In the genomic region with DNA sequence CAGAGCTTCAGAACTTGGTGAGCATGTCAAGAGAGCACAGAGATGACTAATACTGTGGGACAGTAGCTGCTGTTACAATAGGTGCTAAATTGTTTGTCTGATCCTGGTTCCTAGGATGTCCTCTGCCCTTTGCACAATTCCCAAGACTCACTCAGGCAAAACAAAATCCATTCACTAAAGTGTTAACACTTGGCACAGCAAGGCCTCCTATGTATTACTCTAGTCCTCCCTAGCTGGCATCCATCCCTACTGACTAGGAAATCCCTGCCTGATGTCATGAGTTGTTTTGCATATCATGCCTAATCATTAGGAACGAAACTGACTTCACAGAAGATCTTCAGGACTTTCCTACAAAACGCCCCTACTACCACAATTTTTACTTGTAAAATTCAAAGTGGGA, we compare ENCODE assay signal across 21 mouse cellular contexts.
DNase-seq lines count a peak whose midpoint lies in the region; ATAC-seq lines count a peak whose summit lies in the region.
"Had no signal": no experiment of that assay in that cellular context is flagged by ENCODE, and none has a peak within 500 bp of the region (broad histone marks: within the 10 kb centered on the region; RNA-seq: fewer than 3 reads in every experiment).

No protein-coding gene starts in this region.

- H3K9me3 ChIP-seq in heart, embryonic 10.5 days, result no peaks in the 10 kb centered on the region
- H3K9me3 ChIP-seq in hindbrain, embryonic 11.5 days (ENCODE audit: control insufficient read depth, low read length), result no peaks in the 10 kb centered on the region
- H3K9me3 ChIP-seq: hindbrain, embryonic 13.5 days; neural tube, embryonic 13.5 days had no signal

- 41% methylated on average over 2 of the region's 2 CpGs for WGBS in heart, embryonic 10.5 days
- 75% methylated on average over 2 of the region's 2 CpGs for WGBS in hindbrain, embryonic 11.5 days

- peak overlapping the region; percentile 47; the same call in 1 of the 2 replicates for H3K27ac ChIP-seq in heart, embryonic 10.5 days
- no peak overlapping the region for H3K27ac ChIP-seq in hindbrain, embryonic 11.5 days (ENCODE audit: low read depth, low read length)
- H3K27ac ChIP-seq: hindbrain, embryonic 13.5 days; macrophage; neural tube, embryonic 13.5 days had no signal

- H3K9ac ChIP-seq in hindbrain, embryonic 11.5 days (ENCODE audit: low read depth, low read length), result no peak overlapping the region
- H3K9ac ChIP-seq: hindbrain, embryonic 13.5 days; neural tube, embryonic 13.5 days had no signal

- no peaks in the 10 kb centered on the region for H3K27me3 ChIP-seq in heart, embryonic 10.5 days (ENCODE audit: insufficient read depth, poor library complexity, severe bottlenecking)
- H3K27me3 ChIP-seq in hindbrain, embryonic 11.5 days (ENCODE audit: control insufficient read depth, insufficient read depth, low read length), result no peaks in the 10 kb centered on the region
- H3K27me3 ChIP-seq: hindbrain, embryonic 13.5 days; Patski had no signal

- peaks cover 18% of the 10 kb centered on the region for H3K4me1 ChIP-seq in heart, embryonic 10.5 days
- no peaks in the 10 kb centered on the region for H3K4me1 ChIP-seq in hindbrain, embryonic 11.5 days (replicated peaks; ENCODE audit: control insufficient read depth, insufficient read depth, low read length)

- no peak for ATAC-seq in hindbrain, embryonic 11.5 days (ENCODE audit: low FRiP score)
- ATAC-seq: activated CD4-positive, CD25-positive, alpha-beta regulatory T cell, adult 4 months; forebrain, embryonic 16.5 days; Patski had no signal

- no peak overlapping the region for H3K4me3 ChIP-seq in heart, embryonic 10.5 days
- H3K4me3 ChIP-seq in hindbrain, embryonic 11.5 days (ENCODE audit: low read depth, low read length), result no peak overlapping the region
- H3K4me3 ChIP-seq: hindbrain, embryonic 13.5 days; neural tube, embryonic 13.5 days had no signal

- H3K4me2 ChIP-seq in hindbrain, embryonic 11.5 days (replicated peaks; ENCODE audit: low read depth, low read length), result no peak overlapping the region
- H3K4me2 ChIP-seq: hindbrain, embryonic 13.5 days; midbrain, embryonic 11.5 days; neural tube, embryonic 13.5 days had no signal

- DNase-seq in heart, embryonic 10.5 days (ENCODE audit: low spot score), result no peak
- no peak for DNase-seq in heart, adult 9 months (ENCODE audit: low spot score in 2 of 2)
- peak; percentile 27 for DNase-seq in kidney, adult 11 months
- no peak for DNase-seq in kidney, adult 18-20 months
- peak; percentile 75 for DNase-seq in Muller cell, postnatal 12 days (ENCODE audit: inconsistent ontology term)
- DNase-seq in fat pad, adult 2 months (ENCODE audit: extremely low read depth, low read depth, low spot score), result peak; percentile 4
- no peak for DNase-seq in cerebellum, postnatal 14 days
- DNase-seq in hindbrain, embryonic 11.5 days (ENCODE audit: low spot score), result no peak
- DNase-seq: B cell, adult 2 months; cerebellum, adult 9-11 months; embryo, embryonic 11 days; layer of hippocampus, adult 9-11 months; lung, adult 2 months; thymus, postnatal 14 days had no signal

- H3K36me3 ChIP-seq in heart, embryonic 10.5 days, result peaks cover 6% of the 10 kb centered on the region; the same call in 1 of the 2 replicates
- no peaks in the 10 kb centered on the region for H3K36me3 ChIP-seq in hindbrain, embryonic 11.5 days (ENCODE audit: control insufficient read depth, insufficient read depth, low read length)
- H3K36me3 ChIP-seq: hindbrain, embryonic 13.5 days; neural tube, embryonic 13.5 days had no signal

Comparison
In these comparisons a context has a peak if more than half of its experiments do, and no peak if none do; other contexts are left out.
1. DNase-seq: peak in kidney, adult 11 months (single experiment), Muller cell, postnatal 12 days (single experiment) and fat pad, adult 2 months (single experiment); none in heart, embryonic 10.5 days (single experiment), heart, adult 9 months (0 of 2), kidney, adult 18-20 months (single experiment), cerebellum, postnatal 14 days (0 of 2) and hindbrain, embryonic 11.5 days (single experiment).